Mouse (Mus musculus) hematopoietic multipotent progenitor cell, adult 10-12 weeks (in vitro differentiated cells): ENCODE measurements around the gene Mpv17l. TPM values are rescaled to one million over a fixed set of nuclear protein-coding genes. Genes with fewer than 3 reads are reported as not detected.

Experiments used
- polyA plus RNA-seq: library from polyadenylated mRNA; stranded (reverse); fragments of >175 nt; gene quantifications from 2 replicates; pipeline ENCODE4 v1.2.3, GENCODE M21; 2012; ENCODE audit warnings: low replicate concordance

The Mpv17l gene
- polyA plus RNA-seq: 0.05 and 0.15 TPM in 2 replicates

GRCm38 (mm10) chr16:13902888-13903483, at the start of gene Mpv17l, which contains the start of gene Pdxdc1:
Mpv17l (plus strand) TSS chr16:13903161.
Pdxdc1 (minus strand) TSS chr16:13903131.

GRCm38 (mm10) chr16:13986574-13987478, 83.9 kb downstream of the Mpv17l start, which contains the start of the genes 2900011O08Rik and Ifitm7:
2900011O08Rik (plus strand) TSS chr16:13986604.
Ifitm7 (minus strand) TSS chr16:13986888.

Other genes starting within 250 kb of the Mpv17l start
- 21.2 and 25.7 TPM in 2 replicates for gene Parn, start 235.0 kb upstream of the Mpv17l start, polyA plus RNA-seq
- gene Bfar, start 231.3 kb upstream of the Mpv17l start, polyA plus RNA-seq: 3.4 and 9.9 TPM in 2 replicates
- gene 3110001I22Rik, start 231.2 kb upstream of the Mpv17l start, polyA plus RNA-seq: 0.84 and 1.0 TPM in 2 replicates
- gene Pla2g10, start 172.2 kb upstream of the Mpv17l start, polyA plus RNA-seq: not detected in 2 replicates
- 5.7 and 11.1 TPM in 2 replicates for gene Rrn3, start 122.5 kb upstream of the Mpv17l start, polyA plus RNA-seq
- 25.6 and 32.2 TPM in 2 replicates for gene Ntan1, start 84.3 kb upstream of the Mpv17l start, polyA plus RNA-seq
- gene Pdxdc1, start within 50 bp of the Mpv17l start, polyA plus RNA-seq: 19.8 and 24.4 TPM in 2 replicates
- not detected in 2 replicates for gene 2900011O08Rik, start 83.4 kb downstream of the Mpv17l start, polyA plus RNA-seq
- not detected in 2 replicates for gene Ifitm7, start 83.7 kb downstream of the Mpv17l start, polyA plus RNA-seq